Mouse (Mus musculus) brain, embryonic 14.5 days (tissue): ENCODE measurements at regions not wholly inside any gene's neighbourhood (a gene's known extent, or its start where the extent isn't known, plus 50 kb on each side); places are given as distances from the start of the nearest gene placed in this dataset.
A peak's percentile ranks its signal among the peaks of the same experiment; 100 is the strongest.

Experiments
- CTCF ChIP-seq: fragments of 200-500 bp; IDR thresholded peaks from 2 replicates; pipeline ENCODE4 v1.5.1; 2012; ENCODE audit warnings: inconsistent platforms, mild to moderate bottlenecking, moderate library complexity, borderline replicate concordance; ENCODE audit not compliant: insufficient read depth, insufficient read length; ENCODE audit errors: extremely low read depth
- POLR2A ChIP-seq: fragments of 200-500 bp; IDR thresholded peaks from 2 replicates; pipeline ENCODE4 v1.6.1; 2012; ENCODE audit warnings: mild to moderate bottlenecking, inconsistent platforms, borderline replicate concordance; ENCODE audit not compliant: poor library complexity, insufficient read depth, insufficient read length, severe bottlenecking; ENCODE audit errors: extremely low read depth

DNA sequence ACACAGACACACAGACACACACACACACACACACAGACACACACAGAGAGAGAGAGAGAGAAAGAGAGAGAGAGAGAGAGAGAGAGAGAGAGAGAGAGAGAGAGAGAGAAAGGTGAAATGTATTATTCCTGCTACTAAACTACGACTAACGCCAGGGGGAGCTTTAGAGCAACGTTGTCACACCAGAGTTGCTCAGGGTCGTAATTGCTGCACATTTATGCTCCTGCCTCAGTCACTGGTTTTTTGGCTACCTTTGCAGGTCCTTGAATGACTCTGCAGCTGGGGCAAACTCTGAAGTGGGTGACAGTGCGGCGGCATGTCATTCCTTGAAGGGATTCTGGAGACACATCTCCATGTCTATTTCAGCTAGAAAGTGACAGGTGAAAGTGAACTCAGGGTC, 139.2 kb downstream of the Arl6ip6 start:
- TF ChIP-seq POLR2A (no peak), CTCF (peak; percentile 64; the same call in 1 of the 2 replicates)
